Mouse (Mus musculus): ENCODE measurements around the gene Ackr1. TPM values are rescaled to one million over a fixed set of nuclear protein-coding genes. Genes with fewer than 3 reads are reported as not detected.

The Ackr1 gene
- polyA plus RNA-seq, 1 experiment from 2014 or later: 0.66 TPM

DNA sequence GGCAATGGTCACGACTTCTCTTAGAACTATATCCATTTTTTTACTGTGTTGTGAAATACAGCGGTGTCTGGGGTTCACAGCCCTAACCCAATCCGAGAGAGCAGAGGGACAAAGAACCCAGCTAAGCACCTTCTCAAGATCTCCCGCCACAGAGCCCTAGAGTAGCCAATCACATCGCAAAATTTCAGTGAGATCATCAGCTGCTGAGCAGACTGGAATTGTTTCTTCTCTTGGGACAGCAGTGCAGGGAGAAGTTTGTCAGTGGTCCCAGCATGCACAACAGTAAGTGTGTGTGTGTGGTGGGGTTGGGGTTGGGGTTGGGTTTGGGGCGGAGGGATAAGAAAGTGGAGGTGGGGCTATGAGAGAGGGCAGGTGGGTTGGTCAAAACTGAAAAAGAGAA, 16.4 kb upstream of the Ackr1 start:
- no peak for ATAC-seq
- no peaks in the 10 kb centered on the region for H3K36me3 ChIP-seq (ENCODE audit: control insufficient read depth, insufficient read depth)
- H3K27me3 ChIP-seq (replicated peaks; ENCODE audit: control insufficient read depth, insufficient read depth, low read length): no peaks in the 10 kb centered on the region
- under 1% methylated on average over 6 of the region's 6 CpGs for WGBS
- H3K9me3 ChIP-seq (ENCODE audit: control insufficient read depth): no peaks in the 10 kb centered on the region
- no peak overlapping the region for H3K27ac ChIP-seq (ENCODE audit: low read depth, low read length)
- H3K9ac ChIP-seq (ENCODE audit: low read depth, low read length): no peak overlapping the region
- no peak for TF ChIP-seq CTCF (IDR thresholded peaks at IDR 0.05; ENCODE audit: low read depth)
- H3K4me1 ChIP-seq (replicated peaks; ENCODE audit: control insufficient read depth, insufficient read depth, low read length): no peaks in the 10 kb centered on the region
- no peak overlapping the region for H3K4me3 ChIP-seq (ENCODE audit: low read depth, low read length)
- peak overlapping the region; percentile 17 for H3K4me2 ChIP-seq (replicated peaks; ENCODE audit: low read depth)

DNA sequence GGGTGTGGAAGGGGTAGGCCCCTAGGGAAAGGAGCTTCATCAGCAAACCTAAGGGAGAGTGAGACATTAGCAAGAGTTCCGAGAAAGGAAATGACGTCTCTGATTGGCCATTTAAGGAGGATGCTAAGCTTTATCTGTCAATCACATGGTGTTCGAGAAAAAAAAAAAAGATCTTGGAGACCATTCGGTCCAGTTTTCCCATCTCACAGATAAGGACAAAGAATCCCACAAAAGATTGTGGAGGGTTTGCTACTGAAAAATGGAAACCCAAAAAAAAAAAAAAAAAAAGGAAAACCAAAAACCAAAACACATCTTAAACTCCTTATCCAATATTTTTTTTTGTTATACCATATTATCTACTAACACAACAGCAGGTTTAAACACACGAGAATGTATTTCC, 15.6 kb upstream of the Ackr1 start:
- H3K27ac ChIP-seq (ENCODE audit: low read depth, low read length): no peak overlapping the region
- 71% methylated on average over 5 of the region's 5 CpGs for WGBS
- TF ChIP-seq CTCF (IDR thresholded peaks at IDR 0.05; ENCODE audit: low read depth): no peak
- H3K4me2 ChIP-seq (replicated peaks; ENCODE audit: low read depth): no peak overlapping the region
- no peak for ATAC-seq
- H3K9me3 ChIP-seq (ENCODE audit: control insufficient read depth): no peaks in the 10 kb centered on the region
- H3K27me3 ChIP-seq (replicated peaks; ENCODE audit: control insufficient read depth, insufficient read depth, low read length): no peaks in the 10 kb centered on the region
- H3K4me1 ChIP-seq (replicated peaks; ENCODE audit: control insufficient read depth, insufficient read depth, low read length): no peaks in the 10 kb centered on the region
- no peaks in the 10 kb centered on the region for H3K36me3 ChIP-seq (ENCODE audit: control insufficient read depth, insufficient read depth)
- H3K9ac ChIP-seq (ENCODE audit: low read depth, low read length): no peak overlapping the region
- H3K4me3 ChIP-seq (ENCODE audit: low read depth, low read length): no peak overlapping the region

DNA sequence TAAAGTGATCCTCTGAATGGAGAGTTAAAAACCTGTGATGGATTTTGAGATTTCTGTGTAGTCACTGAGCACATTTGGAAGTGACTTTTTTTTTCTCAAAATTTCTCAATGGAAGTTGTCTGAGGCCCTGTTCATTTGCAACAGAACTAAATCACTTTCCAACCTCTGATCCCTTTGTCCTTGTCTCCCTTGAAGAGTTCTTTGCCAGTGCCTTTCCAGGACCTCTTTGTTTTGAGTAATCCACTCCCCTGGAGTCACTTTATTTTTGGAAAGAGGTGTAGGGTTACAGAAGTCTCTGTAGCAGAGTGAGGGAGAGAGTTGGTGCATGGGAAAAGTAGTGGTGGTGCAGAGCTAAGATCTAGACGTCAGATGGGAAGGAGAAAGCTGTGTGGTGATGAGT, 15.0 kb upstream of the Ackr1 start:
- TF ChIP-seq CTCF (IDR thresholded peaks at IDR 0.05; ENCODE audit: low read depth): no peak
- Histone ChIP-seq H3K36me3 (ENCODE audit: control insufficient read depth, insufficient read depth) (no peaks in the 10 kb centered on the region), H3K4me1 (replicated peaks; ENCODE audit: control insufficient read depth, insufficient read depth, low read length) (no peaks in the 10 kb centered on the region), H3K9me3 (ENCODE audit: control insufficient read depth) (no peaks in the 10 kb centered on the region), H3K4me2 (replicated peaks; ENCODE audit: low read depth) (no peak overlapping the region), H3K27me3 (replicated peaks; ENCODE audit: control insufficient read depth, insufficient read depth, low read length) (no peaks in the 10 kb centered on the region), H3K4me3 (ENCODE audit: low read depth, low read length) (no peak overlapping the region), H3K9ac (ENCODE audit: low read depth, low read length) (no peak overlapping the region), H3K27ac (ENCODE audit: low read depth, low read length) (no peak overlapping the region)
- 45% methylated on average over 1 of the region's 1 CpGs for WGBS
- ATAC-seq: no peak

DNA sequence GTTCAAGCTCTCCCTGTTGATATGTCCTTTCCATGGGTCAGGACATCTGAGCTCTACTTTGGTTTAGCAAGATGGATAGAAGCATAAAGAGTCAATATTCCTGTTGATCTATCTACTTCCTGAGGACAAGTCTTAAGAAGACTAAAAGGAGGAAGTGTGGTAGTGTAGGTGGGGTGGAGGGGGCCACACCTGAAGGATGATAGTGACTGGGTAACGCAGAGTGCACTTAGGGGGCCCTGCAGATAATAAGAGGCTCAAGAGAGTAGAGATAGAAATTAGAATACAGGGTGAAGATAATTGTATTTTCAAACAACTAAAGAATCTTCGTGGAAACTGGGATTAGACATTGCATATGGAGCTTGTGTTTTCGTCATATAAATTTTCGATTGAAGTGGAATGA, 11.6 kb upstream of the Ackr1 start:
- H3K4me2 ChIP-seq (replicated peaks; ENCODE audit: low read depth): no peak overlapping the region
- H3K27me3 ChIP-seq (replicated peaks; ENCODE audit: control insufficient read depth, insufficient read depth, low read length): no peaks in the 10 kb centered on the region
- ATAC-seq: no peak
- no peak overlapping the region for H3K27ac ChIP-seq (ENCODE audit: low read depth, low read length)
- no peaks in the 10 kb centered on the region for H3K36me3 ChIP-seq (ENCODE audit: control insufficient read depth, insufficient read depth)
- no peak overlapping the region for H3K4me3 ChIP-seq (ENCODE audit: low read depth, low read length)
- no peak for TF ChIP-seq CTCF (IDR thresholded peaks at IDR 0.05; ENCODE audit: low read depth)
- H3K9me3 ChIP-seq (ENCODE audit: control insufficient read depth): no peaks in the 10 kb centered on the region
- no peak overlapping the region for H3K9ac ChIP-seq (ENCODE audit: low read depth, low read length)
- WGBS: 87% methylated on average over 4 of the region's 4 CpGs
- H3K4me1 ChIP-seq (replicated peaks; ENCODE audit: control insufficient read depth, insufficient read depth, low read length): no peaks in the 10 kb centered on the region

DNA sequence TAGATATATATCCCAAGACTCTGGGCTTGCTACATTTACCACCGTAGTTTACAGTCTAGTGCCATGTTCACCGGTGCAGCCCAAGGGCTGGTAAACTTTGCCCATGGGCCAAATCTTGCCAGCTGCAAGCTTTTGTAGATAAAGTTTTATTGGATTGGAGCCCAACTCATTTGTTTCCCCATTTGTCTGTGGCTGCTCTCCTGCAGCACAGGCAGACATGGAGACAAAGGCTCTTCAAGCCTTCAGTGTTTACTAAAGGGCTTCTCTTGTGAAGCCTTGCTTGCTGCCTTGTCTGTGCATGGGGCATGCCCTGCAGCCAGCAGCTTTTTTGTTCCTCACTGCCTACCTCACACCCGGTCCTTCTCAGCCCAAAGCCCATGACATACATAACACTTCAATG, 10.4 kb upstream of the Ackr1 start:
- no peak for ATAC-seq
- Histone ChIP-seq H3K4me3 (ENCODE audit: low read depth, low read length) (no peak overlapping the region), H3K27me3 (replicated peaks; ENCODE audit: control insufficient read depth, insufficient read depth, low read length) (no peaks in the 10 kb centered on the region), H3K9ac (ENCODE audit: low read depth, low read length) (no peak overlapping the region), H3K4me2 (replicated peaks; ENCODE audit: low read depth) (no peak overlapping the region), H3K4me1 (replicated peaks; ENCODE audit: control insufficient read depth, insufficient read depth, low read length) (no peaks in the 10 kb centered on the region), H3K9me3 (ENCODE audit: control insufficient read depth) (no peaks in the 10 kb centered on the region), H3K27ac (ENCODE audit: low read depth, low read length) (no peak overlapping the region), H3K36me3 (ENCODE audit: control insufficient read depth, insufficient read depth) (no peaks in the 10 kb centered on the region)
- TF ChIP-seq CTCF (IDR thresholded peaks at IDR 0.05; ENCODE audit: low read depth): no peak
- 63% methylated on average over 3 of the region's 3 CpGs for WGBS

DNA sequence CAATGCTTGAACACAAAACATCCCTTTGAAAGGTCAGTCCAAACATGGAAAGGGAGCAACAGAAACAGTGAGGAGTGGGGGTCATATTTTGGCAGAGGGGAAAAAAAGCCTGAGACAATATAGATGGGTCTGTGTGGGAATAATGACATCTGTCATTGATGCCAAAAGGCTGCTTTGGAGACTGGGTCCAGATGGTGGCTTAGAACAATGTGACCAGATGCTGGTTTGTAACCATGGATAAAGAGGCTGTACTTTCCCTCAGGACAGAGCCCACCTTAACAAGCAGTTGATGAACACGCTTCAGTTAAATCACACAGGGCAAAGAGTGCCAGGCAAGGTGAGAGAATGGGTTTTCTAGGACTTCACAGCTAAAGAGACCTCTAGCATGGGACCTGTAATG, 8.9 kb upstream of the Ackr1 start:
- Histone ChIP-seq H3K4me2 (replicated peaks; ENCODE audit: low read depth) (no peak overlapping the region), H3K9me3 (ENCODE audit: control insufficient read depth) (no peaks in the 10 kb centered on the region), H3K27ac (ENCODE audit: low read depth, low read length) (no peak overlapping the region), H3K4me3 (ENCODE audit: low read depth, low read length) (no peak overlapping the region), H3K4me1 (replicated peaks; ENCODE audit: control insufficient read depth, insufficient read depth, low read length) (no peaks in the 10 kb centered on the region), H3K9ac (ENCODE audit: low read depth, low read length) (no peak overlapping the region), H3K36me3 (ENCODE audit: control insufficient read depth, insufficient read depth) (no peaks in the 10 kb centered on the region), H3K27me3 (replicated peaks; ENCODE audit: control insufficient read depth, insufficient read depth, low read length) (no peaks in the 10 kb centered on the region)
- ATAC-seq: no peak
- no peak for TF ChIP-seq CTCF (IDR thresholded peaks at IDR 0.05; ENCODE audit: low read depth)
- 79% methylated on average over 1 of the region's 1 CpGs for WGBS

DNA sequence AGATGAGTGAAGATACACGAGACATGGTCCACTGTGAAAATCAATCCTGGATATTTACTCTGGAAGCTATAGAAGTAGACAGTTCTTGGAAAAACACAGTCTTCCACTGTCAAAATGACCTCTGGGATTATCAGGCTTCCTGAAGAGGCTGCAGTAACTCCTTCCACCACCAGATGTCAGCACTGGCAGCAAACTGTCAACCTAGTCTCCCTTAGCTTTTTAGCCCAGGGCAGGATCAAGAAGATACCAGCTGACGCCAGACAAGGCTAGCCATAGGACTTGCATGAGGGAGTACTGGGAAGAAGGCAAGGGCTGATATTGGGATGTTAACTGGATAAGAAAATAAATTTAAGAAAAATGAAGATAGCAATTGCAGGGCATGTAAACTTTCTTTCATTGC, 6.0 kb upstream of the Ackr1 start:
- peak; percentile 91 for TF ChIP-seq CTCF (IDR thresholded peaks at IDR 0.05; ENCODE audit: low read depth)

More for the DNA sequence above, 6.0 kb upstream of the Ackr1 start:
- H3K4me2 ChIP-seq (replicated peaks; ENCODE audit: low read depth): no peak overlapping the region
- H3K4me1 ChIP-seq (replicated peaks; ENCODE audit: control insufficient read depth, insufficient read depth, low read length): no peaks in the 10 kb centered on the region
- H3K27me3 ChIP-seq (replicated peaks; ENCODE audit: control insufficient read depth, insufficient read depth, low read length): no peaks in the 10 kb centered on the region
- no peaks in the 10 kb centered on the region for H3K9me3 ChIP-seq (ENCODE audit: control insufficient read depth)
- no peak overlapping the region for H3K4me3 ChIP-seq (ENCODE audit: low read depth, low read length)
- H3K36me3 ChIP-seq (ENCODE audit: control insufficient read depth, insufficient read depth): no peaks in the 10 kb centered on the region
- ATAC-seq: no peak
- H3K9ac ChIP-seq (ENCODE audit: low read depth, low read length): no peak overlapping the region
- 7% methylated on average over 2 of the region's 2 CpGs for WGBS
- H3K27ac ChIP-seq (ENCODE audit: low read depth, low read length): no peak overlapping the region
